Mouse (Mus musculus) megakaryocyte progenitor cell, adult 5-6 weeks (primary cell): ENCODE measurements around the gene Cntfr. TPM values are rescaled to one million over a fixed set of nuclear protein-coding genes. Genes with fewer than 3 reads are reported as not detected.

Source experiments
- ATAC-seq: replicated peaks from 2 replicates; pipeline ENCODE4 v1.8.0; 2016; ENCODE audit warnings: mild to moderate bottlenecking, moderate TSS enrichment, inconsistent platforms; ENCODE audit not compliant: poor library complexity
- total RNA-seq, 2 experiments: library from RNA; stranded (forward) in 1 of 2; stranded (reverse) in 1 of 2; fragments of 157-497, 149-512 nt in 1 of 2; fragments of 200-1000 nt in 1 of 2; gene quantifications; 2 replicates each; pipeline versions ENCODE4 v1.2.3 to v1.2.4; 2015 to 2017

The Cntfr gene
- total RNA-seq, 2 experiments from 2014 or later, result not detected

GRCm38 (mm10) chr4:41681947-41682346, 14.9 kb downstream of the Cntfr start:
- ATAC-seq, result no peak

- ATAC-seq, result no peak
These were observed 15.7 kb downstream of the Cntfr start for GRCm38 (mm10) chr4:41681176-41681575.

DNA sequence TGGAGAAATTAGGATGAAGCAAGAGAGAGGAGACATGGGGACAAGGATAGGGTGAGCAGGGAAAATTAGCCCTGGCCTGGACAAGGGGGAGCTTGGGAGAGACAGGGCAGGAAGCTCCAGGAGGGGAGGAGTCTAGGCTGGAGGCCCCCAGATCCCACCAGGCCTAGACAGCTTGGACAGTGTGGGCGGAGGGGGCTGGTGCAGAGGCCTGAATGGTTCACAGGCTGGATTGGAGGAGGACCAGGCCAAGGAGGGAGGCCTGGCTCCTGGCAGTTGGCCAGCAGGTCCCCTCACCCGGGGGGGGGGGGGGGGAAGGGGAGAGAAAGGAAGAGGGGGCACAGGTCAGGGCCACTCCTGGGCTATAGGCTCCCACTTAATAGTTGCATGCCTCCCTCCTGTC, 17.6 kb downstream of the Cntfr start:
- ATAC-seq, result no peak

GRCm38 (mm10) chr4:41678863-41679262, 18.0 kb downstream of the Cntfr start:
- no peak for ATAC-seq

GRCm38 (mm10) chr4:41677006-41677629, 19.8 kb downstream of the Cntfr start:
- no peak for ATAC-seq

DNA sequence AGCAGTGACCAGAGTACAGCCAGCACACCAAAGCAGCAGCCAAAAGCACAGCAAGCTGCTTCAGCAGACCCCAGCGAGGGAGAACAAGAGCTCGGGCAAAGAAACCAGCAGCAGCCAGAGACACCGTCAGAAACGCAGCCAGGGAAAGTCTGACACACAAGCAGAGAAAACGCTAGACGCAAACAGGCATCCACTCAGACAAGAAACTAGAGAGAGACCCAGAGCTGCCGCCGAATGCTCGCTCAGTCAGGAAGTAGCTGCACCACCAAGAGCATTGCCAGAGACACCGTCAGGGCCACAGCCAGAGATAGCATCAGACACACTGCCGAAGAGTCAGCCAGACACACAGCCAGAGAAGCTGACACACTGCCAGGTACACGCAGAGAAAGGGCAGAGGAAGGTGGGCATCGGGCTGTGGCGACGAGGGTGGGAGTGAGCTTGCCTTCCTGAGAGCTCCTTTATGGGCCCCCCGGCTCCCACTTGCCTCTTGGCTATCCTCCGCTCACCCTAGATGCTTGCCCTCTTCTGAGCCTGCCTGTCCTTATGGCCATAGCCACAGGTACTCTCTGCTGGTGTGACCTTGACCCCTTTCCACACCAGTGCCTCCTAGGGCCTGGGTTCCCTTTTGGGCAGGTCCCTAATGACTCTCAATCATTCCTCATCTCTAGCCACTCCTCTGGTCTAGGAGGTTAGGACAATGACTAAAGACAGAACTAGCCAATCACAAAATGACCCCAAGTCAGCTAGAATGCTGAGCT, 20.5 kb downstream of the Cntfr start:
- peak; percentile 24; the same call in 1 of the 2 replicates for ATAC-seq

GRCm38 (mm10) chr4:41673186-41673585, 23.7 kb downstream of the Cntfr start:
- no peak for ATAC-seq

DNA sequence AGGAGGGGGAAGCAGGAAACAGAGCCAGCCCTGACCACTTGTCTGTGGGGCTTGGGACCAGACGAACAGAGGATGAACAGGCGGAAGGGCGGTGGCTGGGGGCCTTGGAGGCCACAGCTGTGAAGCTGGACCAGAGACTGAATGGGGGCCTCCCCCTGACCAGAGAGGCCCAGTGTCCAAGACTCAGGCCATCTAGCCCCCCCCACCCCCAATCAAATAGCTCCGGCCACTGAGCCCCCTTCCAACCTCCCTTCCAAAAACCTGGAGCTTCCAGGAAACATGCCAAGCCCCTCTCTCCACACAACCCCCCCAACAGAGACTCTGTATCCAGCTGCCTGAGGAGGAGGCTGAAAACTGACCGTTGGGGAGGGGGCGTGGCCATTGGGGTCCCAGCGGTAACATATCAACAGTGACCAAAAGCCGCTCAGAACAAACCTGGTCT, 24.3 kb downstream of the Cntfr start:
- ATAC-seq, result no peak

- ATAC-seq, result no peak
These were observed 24.9 kb downstream of the Cntfr start for GRCm38 (mm10) chr4:41671963-41672480.

GRCm38 (mm10) chr4:41671500-41671899, 25.4 kb downstream of the Cntfr start:
- no peak for ATAC-seq

DNA sequence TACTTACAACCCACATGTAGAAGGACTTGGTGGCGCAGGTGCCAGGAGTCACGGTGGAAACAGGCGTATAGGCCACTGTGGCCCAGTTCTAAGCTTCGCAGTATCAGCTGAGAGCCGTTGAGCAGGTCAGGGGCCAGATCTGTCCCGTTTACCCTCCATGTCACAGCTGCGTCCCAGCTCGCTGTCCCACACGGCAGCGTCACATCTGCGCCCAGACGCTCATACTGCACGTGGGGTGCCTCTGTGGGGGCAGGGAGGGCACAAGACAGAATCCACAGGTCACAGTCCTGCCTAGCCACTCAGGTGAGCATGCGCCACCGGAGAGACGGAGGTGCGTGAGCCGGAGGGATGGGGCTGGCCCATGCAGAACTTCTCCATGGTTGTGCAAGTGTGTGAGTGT, 26.1 kb downstream of the Cntfr start:
- ATAC-seq, result no peak

- ATAC-seq, result no peak
These were observed 30.2 kb downstream of the Cntfr start for GRCm38 (mm10) chr4:41666646-41667045.

DNA sequence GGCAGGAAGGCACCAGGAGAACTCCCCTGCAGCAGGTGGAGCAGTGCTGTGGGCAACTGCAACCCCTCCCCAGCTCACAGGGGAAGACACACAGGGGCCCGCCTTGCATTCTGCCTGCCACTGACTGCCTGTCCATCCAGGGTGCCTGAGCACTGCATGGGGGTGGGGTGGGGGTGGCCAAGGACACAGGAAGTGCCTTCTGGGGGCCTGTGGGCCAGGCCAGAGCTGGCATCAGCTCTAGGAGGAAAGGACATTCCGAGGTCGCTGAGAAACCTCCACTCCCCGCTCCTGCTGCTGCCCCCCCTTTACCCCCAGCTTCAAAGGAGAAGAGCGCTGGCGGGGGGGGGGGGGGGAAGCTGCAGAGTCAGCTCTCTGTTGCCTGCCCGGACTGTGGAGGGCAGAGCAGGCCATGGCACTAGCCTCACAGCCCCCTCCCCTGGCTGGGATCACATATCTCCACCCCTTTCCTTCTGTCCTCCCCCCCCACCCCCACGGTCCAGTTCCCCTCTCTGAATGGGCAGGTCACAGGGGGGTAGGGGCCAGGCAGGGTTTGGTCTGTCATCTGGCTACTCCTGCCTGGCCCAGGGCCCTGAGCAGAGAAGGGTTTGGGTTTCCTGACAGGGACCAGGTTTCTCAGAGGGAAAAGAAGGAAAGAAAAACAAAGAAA, 31.7 kb downstream of the Cntfr start:
- ATAC-seq, result no peak

GRCm38 (mm10) chr4:41664533-41664932, 32.4 kb downstream of the Cntfr start:
- no peak for ATAC-seq

- no peak for ATAC-seq
These were observed 33.3 kb downstream of the Cntfr start for GRCm38 (mm10) chr4:41663614-41664013.

- ATAC-seq, result no peak
These were observed 34.2 kb downstream of the Cntfr start for GRCm38 (mm10) chr4:41662723-41663122.

- no peak for ATAC-seq
These were observed 35.9 kb downstream of the Cntfr start for GRCm38 (mm10) chr4:41660851-41661430.

DNA sequence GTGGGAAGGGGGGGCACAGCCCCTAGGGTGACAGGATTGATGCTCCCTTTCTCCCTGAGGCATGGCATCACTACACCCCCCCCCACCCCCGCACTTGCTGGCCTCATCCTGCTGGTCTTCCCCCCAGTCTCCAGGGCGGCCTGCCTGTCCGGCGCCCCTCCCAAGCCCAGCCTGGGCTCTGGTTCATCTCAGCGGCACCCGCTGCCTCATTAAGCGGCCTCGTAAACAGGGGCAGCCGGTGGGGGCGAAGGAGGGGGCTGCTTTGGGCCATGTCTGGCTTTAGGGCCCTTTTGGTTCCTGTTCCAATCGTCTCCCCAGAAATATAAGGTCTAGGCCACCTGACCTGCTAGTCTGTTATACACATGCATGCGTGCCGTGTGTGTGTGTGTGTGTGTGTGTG, 37.3 kb downstream of the Cntfr start:
- no peak for ATAC-seq

DNA sequence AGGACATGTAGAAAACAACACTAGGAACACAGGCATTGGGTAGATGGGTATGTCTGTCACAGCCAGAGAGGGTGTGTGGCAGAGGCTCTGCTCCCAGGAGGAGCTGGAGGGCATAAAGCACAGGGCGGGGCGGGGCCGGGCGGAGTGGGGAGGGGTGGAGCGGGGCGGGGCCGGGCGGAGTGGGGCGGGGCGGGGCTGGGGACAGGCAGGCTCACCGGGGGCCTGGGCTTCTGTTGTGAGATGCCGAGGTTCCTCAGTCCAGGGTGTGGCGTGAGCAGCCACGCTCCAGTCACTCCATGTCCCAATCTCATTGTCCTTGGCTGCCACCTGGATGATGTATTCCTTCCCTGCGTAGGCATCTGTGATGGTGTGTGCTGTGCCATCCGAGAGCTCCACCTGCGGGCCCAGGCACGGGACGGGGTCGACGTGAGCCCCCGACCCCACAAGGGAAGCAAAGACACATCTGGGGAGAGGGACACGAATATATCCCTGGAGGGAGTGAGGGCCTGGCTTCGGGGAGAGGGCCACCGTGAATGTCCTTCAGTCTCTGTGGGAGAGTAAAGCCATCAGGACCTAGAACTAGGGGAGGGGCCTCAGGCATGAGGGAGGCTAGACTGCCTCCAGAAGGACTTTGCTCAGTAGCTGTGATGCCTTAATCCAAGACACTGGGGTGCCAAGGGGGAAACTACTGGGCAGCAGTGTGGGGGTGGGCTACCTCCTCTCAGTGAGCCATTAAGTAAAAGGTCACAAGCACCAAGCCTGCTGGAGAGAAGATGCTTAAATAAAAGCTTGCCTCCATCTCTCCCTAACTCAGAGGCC, 38.1 kb downstream of the Cntfr start:
- ATAC-seq, result peak; percentile 20; the same call in 1 of the 2 replicates

DNA sequence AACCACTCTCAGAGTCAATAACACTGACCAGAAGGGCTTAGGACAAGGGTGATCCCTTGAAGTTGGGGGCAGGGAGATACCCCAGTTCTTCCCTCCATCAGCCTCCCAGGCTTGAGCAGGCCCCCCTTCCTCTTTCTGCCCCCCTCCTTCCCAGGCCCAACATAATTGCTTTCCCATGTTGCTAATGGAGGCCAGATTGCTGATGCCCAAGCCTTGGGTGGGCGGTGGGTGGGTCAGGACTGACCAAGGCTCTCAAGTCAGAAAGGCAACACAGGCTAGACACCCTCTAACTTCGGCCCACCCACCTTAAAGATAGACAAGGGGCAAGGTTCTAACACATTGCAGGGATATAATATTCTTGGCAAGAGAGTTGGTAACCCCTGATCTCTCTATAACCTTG, 41.4 kb downstream of the Cntfr start:
- ATAC-seq, result no peak
